Mouse (Mus musculus): ENCODE measurements at regions not wholly inside any gene's neighbourhood (a gene's known extent, or its start where the extent isn't known, plus 50 kb on each side); places are given as distances from the start of the nearest gene placed in this dataset.
"Not testable (repeated sequence)": the region's sequence is repeated elsewhere in the genome, so short reads cannot be mapped to it uniquely, and the experiment has no call there.

- no peak for DNase-seq (ENCODE audit: low spot score)
Measured at GRCm38 (mm10) chr1:14109190-14109482, 1984.0 kb downstream of the 4930444P10Rik start.

DNA sequence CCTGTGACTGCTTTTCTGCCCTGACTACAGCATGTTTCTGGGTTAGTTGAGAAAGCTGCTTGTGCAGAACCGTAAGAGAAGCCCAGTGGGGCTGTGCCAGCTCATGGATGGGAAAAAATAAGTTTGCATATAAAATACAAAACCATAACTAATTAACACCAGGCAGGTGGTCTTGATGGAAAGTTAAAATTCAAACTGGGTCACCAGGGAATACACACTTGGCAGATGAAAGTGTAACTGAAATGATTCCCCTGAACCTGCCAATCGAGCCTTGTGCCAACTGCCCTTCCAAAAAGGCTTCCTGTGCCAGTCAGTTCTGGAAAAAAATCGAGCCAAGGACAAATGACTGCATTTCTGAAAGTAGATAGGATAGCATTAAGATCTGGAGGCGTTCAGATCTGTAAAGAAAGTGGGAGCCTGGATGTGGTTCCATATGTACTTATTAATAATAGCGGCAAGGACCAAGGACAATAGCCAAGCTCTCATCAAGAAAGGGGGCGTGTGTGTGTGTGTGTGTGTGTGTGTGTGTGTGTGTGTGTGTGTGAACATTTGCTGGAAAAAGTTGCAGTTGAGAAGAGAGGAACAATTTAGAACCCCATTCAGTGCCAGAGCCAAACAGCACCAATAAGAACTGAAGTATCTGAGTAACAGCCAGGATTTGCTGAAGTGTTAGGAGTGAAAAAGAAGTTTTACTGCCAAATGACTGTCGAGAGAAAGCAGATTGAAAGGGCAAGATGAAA is 1984.5 kb downstream of the 4930444P10Rik start:
- DNase-seq (ENCODE audit: low spot score), result no peak

DNA sequence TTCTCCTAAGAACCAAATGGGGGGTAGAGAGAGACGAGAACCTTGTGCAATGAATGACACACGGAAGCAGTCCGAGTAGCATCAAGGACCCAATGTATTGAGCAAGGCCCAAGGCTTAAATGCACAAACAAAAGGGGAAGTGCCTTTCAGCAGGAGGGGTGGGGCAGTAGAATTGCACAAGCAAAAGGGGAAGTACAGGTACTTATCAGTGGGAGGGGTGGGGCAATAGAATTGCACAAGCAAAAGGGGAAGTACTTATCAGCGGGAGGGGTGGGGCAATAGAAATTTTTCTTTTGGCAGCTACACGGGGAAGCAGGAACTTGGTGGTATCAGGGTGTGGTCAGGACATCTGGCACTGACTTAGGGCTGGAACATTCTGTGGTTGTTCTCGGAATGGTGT is 1987.6 kb downstream of the 4930444P10Rik start:
- not testable (repeated sequence) for DNase-seq (ENCODE audit: low spot score)

DNA sequence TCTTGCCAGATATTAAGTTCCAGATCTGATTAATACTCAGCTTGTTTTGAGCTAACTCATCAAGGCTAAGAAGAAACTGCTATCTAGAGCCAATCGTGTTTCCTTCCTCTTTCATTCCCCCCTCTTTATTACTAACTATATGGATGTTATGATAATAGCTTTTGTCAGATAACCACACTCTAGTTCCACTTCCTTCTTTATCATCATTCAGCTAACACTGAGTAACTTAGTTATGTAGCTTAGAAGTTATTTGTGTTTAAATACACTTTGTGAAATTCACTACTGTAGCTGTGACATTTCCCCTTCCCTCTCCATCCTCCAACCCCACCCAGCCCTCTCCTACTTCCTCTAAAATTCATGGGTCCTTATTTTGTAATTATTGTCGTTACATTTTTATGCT is 1988.6 kb downstream of the 4930444P10Rik start:
- no peak for DNase-seq (ENCODE audit: low spot score)

- no peak for DNase-seq (ENCODE audit: low spot score)
Measured at GRCm38 (mm10) chr1:14099031-14099430, 1994.1 kb downstream of the 4930444P10Rik start.

GRCm38 (mm10) chr1:14097567-14098228 is 1995.4 kb downstream of the 4930444P10Rik start:
- DNase-seq (ENCODE audit: low spot score), result peak; percentile 59

DNA sequence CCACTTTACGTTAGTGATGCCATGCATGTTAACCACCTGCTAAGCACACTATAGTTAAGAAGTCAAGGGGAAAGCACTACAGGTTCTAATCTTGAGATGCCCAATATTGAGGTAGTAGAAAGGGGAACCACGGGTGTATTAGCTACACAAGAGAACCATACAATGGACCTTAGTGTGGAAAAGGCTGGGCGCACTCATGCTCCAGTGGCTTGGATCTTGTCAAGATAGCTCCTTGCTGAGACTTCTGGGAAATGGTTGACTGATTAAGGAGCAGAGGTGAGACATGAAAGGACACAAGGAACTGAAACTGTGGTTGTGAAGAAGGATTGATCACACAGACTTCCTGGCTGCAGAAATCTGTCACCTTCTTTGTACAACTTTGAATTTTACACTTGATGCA is 2028.3 kb downstream of the 4930444P10Rik start:
- DNase-seq (ENCODE audit: low spot score), result no peak

- DNase-seq (ENCODE audit: low spot score), result no peak
Measured at GRCm38 (mm10) chr1:14036163-14036562, 2057.0 kb downstream of the 4930444P10Rik start.

DNA sequence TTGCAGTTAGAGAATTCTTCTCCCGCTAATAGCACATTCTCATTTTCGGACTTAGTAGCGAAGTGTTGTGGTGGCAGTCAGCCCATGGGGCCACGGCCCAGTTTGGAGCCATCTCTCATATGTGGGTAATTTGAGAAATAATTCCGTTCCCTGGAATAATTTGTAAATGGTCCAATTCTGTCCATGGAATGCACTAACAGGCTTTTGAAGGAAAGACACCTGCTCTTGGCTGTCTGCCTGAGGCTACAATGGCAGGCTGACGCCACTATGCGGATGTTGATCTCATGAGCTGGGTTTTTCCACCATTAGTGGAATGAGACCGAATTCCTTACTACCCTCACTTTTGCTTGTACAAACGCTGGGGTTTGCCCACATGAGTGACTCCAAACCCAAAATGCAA is 2081.6 kb downstream of the 4930444P10Rik start:
- DNase-seq (ENCODE audit: low spot score), result no peak

- no peak for DNase-seq (ENCODE audit: low spot score)
Measured at GRCm38 (mm10) chr1:14010789-14011188, 2082.3 kb downstream of the 4930444P10Rik start.

- DNase-seq (ENCODE audit: low spot score), result no peak
Measured at GRCm38 (mm10) chr1:14002550-14002949, 2090.6 kb downstream of the 4930444P10Rik start.

DNA sequence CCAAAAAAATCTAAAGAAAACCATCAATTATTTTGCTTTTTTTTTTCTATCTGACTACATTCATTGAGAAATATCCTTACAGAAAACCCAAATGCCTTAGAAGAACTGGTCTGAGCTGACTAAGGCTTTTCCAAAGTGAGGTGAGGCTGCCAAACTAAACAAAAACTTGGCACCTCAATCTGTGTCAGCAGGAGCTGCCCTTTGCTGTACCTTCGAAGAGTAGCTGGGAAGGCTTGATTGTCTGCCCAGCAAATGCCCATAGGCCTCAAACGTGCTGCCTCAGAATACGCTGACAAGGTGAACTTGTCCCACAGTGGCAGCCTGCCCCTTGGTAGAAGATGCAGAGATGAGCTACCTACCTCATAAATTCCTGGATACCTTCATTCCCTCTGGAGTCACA is 2091.7 kb downstream of the 4930444P10Rik start:
- no peak for DNase-seq (ENCODE audit: low spot score)

DNA sequence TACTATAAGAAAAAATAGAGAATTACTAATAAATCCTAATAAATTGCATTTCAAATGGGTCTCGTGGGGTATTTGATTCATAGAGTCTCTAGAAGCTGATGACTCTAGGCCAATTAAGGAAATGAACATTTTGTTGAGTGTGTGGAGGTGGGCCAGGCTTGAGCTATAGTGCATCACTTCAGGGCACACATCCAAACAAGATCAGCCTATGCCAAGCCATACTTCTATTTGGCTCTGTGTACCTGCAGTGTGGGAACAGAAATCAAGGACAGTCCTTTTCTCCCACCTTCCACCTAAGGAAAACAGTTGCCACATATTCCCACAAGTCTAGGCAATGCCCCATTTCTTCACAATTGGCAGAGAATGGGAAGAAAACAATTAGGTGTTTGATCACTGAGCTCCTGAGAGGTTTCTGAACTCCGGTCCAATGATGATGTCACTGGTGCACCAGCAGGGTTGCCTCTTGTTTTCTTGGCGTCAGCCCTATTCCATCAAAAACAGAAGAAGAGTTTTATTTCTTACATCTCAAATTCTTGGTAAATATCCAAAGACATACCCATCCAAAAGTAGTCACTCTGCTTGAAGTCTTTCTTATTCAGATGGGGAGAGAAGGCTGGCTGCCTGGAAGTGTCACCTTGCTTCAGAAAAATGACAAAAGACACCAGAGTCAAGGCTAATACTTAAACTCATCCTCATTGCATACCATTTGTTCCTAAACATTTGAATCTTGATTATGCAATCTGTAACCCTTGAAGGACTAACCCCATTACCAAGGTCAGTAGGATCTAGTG is 2092.3 kb downstream of the 4930444P10Rik start:
- no peak for DNase-seq (ENCODE audit: low spot score)

DNA sequence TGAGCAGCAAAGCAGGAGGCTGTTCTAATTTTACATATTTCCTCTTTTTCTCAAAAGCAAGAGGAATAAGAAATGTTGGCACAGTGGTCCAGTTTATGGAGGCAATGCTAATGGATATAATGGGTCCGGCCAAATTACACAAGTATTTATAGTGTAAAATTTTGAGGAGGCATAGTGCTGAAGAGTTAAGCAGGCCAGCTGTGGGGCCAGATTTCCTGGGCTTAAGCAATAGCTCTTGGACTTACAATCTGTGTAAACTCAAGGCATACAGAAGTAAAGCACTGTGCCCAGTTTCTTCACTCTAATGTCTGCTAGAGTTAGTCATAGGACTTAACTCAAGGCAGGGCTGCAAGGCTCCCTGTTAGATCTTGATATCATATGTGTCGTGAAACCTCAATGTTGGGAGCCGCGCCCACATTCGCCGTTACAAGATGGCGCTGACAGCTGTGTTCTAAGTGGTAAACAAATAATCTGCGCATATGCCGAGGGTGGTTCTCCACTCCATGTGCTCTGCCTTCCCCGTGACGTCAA is 2094.9 kb downstream of the 4930444P10Rik start:
- no peak for DNase-seq (ENCODE audit: low spot score)

DNA sequence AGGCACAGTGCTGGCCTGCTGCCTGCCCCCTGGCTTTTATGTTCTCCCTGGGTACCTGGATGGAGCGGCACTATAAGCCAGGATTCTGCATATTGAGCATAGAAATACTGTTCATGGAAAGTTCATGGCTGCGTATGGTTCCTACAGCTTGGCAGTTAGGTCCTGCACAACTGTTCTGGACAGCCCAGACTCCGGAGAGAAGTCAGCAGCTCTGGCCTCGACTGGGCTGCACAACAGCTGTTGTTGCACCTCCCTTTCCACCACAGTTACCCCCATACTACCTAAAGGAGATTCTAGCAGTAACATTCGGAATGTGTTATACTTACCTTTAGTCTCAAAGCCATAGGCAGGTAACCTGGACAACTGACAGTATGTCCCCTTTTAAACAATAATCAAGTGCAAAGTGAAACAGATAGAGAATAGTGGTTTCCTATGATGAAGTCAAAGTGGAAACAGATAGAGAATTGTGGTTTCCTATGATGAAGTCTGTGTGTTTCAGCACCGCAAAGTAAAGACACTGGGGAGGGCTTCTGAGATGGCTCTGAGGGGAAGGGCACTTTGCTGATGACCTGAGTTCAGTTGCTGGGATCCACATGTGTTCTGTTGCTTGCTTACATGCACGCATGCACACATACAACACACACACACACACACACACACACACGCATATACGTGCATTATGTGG is 2099.2 kb downstream of the 4930444P10Rik start:
- no peak for DNase-seq (ENCODE audit: low spot score)

DNA sequence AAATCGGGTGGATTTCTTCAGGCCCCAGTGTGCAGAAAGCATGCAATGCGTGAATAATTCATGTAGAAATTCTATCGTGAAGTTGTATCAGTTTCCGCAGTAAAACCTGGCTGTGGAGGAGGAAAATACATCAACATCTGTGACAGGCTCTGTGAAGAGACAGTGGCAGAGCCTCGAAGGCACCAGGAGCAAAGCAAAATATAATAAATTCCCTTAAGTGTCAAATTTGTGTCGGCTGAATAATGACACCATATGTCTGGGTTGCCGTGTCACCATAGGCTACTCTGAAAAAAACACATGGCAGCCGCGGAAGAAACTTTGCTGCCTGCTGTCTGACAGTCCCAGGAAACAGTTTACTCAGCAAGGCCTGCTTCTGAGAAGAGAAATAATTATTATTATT is 2100.1 kb downstream of the 4930444P10Rik start:
- DNase-seq (ENCODE audit: low spot score), result peak; percentile 23

DNA sequence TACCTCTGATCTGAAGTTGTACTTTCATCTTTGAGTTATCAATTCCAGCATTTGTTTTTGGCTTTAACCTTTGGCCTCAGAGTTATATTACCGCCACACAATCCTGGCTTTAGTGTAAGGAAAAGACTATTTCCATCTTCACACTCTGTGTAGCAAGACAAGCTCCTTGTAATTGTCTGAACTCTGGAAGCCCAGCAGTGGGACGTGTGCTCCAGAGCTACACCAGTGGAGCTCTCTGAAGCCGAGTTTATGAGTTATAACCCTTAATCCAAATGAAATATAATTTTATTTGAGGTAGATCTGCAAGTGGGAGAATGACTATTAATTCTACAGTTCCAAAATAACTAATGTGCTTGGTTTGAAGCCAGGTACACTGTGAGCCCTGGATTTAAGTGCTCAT is 2103.8 kb downstream of the 4930444P10Rik start:
- DNase-seq (ENCODE audit: low spot score), result no peak

DNA sequence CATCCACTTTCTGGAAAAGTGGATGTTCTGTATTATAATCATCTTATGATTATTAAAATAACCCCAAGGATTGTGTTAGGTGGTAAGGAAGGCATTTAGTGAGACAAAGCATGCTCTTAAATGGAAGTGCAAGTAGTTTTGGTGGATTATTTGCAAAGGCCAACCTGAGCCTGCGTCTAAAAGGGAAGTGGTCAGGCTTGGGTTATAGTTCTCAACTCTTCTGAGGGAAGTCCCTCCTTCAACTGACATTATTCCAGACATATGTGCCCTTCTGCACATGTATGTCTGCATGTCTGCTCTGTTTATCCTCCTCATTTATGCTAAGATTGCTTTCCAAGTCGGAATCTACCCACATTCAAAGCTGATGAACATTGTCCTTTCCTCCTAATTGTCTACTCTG is 2108.3 kb downstream of the 4930444P10Rik start:
- no peak for DNase-seq (ENCODE audit: low spot score)

DNA sequence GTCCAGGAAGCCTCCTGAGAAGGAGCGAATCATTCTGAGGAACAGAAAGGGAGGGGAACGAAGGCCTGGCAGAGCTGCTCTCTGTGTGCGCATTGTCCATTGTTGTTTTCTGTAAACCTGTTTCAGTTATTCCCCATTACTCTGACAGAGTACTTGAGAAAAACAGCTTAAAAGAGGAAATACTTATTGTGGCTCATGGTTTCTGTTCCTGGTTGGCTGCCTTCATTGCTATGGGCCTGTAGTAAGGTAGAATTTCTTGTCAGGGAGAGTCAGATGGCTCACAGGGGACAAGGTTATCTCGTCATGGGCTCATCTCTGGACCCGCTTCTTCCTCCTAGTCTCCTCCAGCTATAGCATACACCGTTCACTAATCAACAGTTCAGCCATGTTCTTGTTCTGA is 2112.9 kb downstream of the 4930444P10Rik start:
- no peak for DNase-seq (ENCODE audit: low spot score)

GRCm38 (mm10) chr1:13978640-13979039 is 2114.5 kb downstream of the 4930444P10Rik start:
- no peak for DNase-seq (ENCODE audit: low spot score)

DNA sequence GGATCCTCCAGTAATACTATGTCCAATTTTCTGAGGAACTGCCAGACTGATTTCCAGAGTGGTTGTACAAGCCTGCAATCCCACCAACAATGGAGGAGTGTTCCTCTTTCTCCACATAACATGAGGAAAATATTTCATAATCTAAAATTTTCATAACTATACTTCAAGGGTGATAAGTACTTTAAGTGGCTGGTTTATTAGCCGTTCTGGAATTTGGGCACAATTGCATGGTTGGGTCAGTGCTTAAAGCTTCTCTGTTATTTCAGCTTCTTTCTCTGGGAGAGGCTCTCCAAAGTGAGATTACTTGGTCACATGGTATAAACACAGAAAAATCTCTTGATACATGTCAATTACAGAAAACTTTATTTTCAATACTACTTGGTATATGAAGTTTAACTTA is 2115.9 kb downstream of the 4930444P10Rik start:
- DNase-seq (ENCODE audit: low spot score), result no peak

GRCm38 (mm10) chr1:13949241-13949640 is 2143.9 kb downstream of the 4930444P10Rik start:
- DNase-seq (ENCODE audit: low spot score), result no peak
